Mouse (Mus musculus) megakaryocyte-erythroid progenitor cell, adult 5-6 weeks (primary cell): ENCODE data around the gene Nt5c2. TPM values are rescaled to one million over a fixed set of nuclear protein-coding genes. Genes with fewer than 3 reads are reported as not detected.
"Not testable (repeated sequence)": the region's sequence is repeated elsewhere in the genome, so short reads cannot be mapped to it uniquely, and the experiment has no call there.

Experiments
- ATAC-seq: replicated peaks from 2 replicates; pipeline ENCODE4 v1.8.0; 2016; ENCODE audit warnings: mild to moderate bottlenecking, inconsistent platforms; ENCODE audit not compliant: severe bottlenecking, poor library complexity, low FRiP score, low TSS enrichment
- total RNA-seq, 2 experiments: library from RNA; stranded (forward) in 1 of 2; stranded (reverse) in 1 of 2; fragments of 200-1000, 215-1000 nt in 1 of 2; fragments of >200 nt in 1 of 2; fragmentation: Nextera tagmentation in 1 of 2; gene quantifications; 2 replicates each; pipeline ENCODE4 v1.2.3; 2014 to 2017

The Nt5c2 gene
- total RNA-seq, 2 experiments from 2014 or later: 87.1 to 142 TPM

- peak; percentile 15; the same call in 1 of the 2 replicates for ATAC-seq
Measured at GRCm38 (mm10) chr19:46991145-46991544, 23.8 kb downstream of the Nt5c2 start.

- ATAC-seq: not testable (repeated sequence)
Measured at GRCm38 (mm10) chr19:46990625-46991024, 24.3 kb downstream of the Nt5c2 start.

DNA sequence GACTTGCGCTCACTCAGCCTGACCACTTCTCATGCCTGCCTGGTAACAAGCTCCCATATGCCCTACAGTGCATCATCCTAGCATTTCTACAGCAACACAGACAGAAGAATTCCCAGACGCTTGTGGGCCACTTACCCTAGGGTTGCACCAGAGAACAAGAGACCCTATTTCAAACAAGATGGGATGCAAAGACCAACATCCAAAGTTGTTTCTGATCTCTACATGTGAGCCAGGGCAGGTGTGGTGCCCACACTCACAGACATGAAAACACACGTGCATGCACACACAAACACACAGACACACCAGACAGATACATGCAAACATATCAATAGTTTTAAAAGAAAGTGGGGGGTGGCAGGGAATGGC lies 24.8 kb downstream of the Nt5c2 start:
- no peak for ATAC-seq

- no peak for ATAC-seq
Measured at GRCm38 (mm10) chr19:46989479-46990152, 25.3 kb downstream of the Nt5c2 start.

- peak; percentile 86 for ATAC-seq
Measured at GRCm38 (mm10) chr19:46988231-46989087, 26.5 kb downstream of the Nt5c2 start.

DNA sequence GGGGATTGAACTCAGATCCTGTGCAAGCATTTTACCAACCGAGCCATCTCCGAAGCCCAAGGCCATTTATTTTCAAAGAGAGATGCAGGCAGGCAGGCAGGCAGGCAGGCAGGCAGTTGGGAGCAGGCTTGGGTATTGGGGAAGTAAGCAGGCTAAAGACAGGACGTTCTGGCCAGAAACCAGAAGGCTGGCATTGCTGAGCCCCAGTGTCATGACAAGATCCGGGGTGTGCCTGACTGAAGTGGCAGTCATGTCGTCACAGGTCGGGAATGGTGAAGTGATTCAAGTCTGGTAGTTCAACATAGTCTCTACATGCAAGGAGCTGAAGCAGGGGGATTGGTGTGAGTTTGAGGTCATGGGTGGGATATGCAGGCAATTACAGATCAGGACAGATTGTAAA lies 27.3 kb downstream of the Nt5c2 start:
- ATAC-seq: no peak

GRCm38 (mm10) chr19:46984726-46985622 lies 30.0 kb downstream of the Nt5c2 start:
- ATAC-seq: no peak

- ATAC-seq: peak; percentile 70
Measured at GRCm38 (mm10) chr19:46983966-46984380, 31.0 kb downstream of the Nt5c2 start.

DNA sequence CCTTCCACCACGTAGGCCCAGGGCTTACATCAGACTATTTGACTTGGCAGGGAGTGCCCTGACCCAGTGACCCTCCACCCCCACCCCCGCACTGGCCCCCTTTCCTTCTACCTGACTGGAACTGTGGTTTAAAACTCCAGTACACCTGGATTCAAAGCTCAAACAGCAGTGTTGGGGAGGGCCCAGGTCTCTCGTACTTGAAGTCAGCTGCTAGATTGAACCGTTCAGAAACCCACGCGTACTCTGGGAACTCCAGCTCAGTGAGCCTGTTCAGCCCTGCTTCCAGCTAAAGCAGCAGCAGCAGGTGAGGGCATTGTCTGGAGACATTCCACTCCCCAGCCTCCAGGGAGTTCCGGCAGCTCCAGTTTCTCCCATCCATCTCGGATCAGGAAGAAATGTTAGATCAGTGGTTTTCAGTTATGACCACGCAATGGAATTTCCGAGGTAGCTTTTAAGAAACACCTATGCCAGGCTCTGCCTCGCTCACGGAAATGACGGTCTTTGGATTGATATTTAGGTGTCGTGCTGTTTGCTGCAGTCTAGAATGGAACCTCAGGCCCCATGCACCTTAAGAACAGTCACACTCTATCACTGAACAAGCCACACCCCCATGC lies 31.5 kb downstream of the Nt5c2 start:
- no peak for ATAC-seq

DNA sequence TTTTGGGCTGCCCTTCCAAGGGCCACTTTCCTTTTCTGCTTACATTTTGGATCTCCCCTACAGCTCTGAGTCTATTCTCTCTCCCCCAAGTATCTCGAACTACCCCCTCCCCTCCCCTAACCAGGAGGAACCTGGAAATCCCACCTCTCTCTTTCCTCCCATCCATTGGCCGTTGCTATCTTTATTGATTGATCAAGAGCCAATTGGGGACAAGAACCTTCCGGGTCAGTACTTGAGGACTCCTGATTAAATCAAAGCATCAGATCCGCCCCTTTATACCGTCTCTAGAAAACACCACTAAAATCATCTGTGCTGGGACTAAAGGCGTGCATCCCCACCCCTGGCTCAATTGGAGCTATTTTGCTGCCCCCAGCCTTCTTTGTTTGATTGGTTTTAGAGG lies 33.5 kb downstream of the Nt5c2 start:
- no peak for ATAC-seq

GRCm38 (mm10) chr19:46979781-46980105 lies 35.2 kb downstream of the Nt5c2 start:
- no peak for ATAC-seq

DNA sequence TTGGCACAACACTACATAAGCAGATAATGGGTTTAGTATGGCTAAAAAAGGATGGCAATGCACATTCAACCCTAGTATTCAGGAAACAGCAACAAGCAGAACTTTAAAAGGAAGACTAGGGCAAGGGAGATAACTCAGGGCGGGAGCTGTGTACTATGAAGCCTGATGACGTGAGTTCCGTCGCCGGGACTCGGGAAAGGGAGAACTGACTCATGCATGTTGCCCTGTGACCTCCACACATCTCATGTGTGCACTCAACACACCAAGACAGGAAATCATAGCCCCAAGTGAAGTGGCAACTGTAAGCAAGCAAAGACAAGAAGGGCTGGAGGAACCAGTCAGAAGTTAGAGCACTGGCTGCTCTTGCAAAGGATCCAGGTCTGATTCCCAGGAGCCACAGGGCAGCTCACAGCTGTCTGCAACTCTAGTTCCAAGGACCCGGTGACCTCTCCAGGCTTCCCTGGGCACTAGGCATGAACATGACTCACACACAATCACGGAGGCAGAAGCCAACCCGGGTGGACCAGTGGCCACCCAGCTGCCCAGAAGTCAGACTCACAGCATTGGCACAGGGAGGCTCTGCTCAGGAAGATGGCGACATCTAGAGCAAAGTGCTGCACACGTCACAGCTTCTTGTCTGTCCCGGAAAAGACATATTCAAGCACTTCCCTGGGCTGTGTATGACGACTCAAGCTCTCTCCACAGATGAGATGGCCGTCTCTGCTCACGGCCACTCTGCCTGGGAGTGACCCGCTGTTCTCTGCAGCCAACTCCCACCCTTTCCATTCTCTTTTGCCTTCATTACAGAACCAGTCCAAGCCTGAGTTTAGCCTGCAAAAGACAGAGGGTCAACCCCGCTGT lies 35.8 kb downstream of the Nt5c2 start:
- 0 out of 2 replicates have a peak, but pooled peaks have one; percentile 21 for ATAC-seq

DNA sequence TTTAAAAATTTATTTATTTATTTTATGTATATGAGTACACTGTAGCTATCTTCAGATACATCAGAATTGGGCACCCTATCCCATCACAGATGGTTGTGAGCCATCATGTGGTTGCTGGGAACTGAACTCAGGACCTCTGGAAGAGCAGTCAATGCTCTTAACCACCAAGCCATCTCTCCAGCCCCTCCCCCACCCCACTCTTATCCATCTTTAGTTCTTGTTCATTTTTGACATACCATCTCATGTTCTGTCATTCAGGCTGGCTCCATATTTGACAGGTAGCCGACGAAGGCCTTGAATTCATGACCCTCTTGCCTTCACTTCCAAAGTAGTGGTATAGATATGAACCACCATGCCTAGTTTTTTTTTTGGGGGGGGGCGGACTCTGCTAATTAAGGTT lies 36.9 kb downstream of the Nt5c2 start:
- ATAC-seq: not testable (repeated sequence)

DNA sequence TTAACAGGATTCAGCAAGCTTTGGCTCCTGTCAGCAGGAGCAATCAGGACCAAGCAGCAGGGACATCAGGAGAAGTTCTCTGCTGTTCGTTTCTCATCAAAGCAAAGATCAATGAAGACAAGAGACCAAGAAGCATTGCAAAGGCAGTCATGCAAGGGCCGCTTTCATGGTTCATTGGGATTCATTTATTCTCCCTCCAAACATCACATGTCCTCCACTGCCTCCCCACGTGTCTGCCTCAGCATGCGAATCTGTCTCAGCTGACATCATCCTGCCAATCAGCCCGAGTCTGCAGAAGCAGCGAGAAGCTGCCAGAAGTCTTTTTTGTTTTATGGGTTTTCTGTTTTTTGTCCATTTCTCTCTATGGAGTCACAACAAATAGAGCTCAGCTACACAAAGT lies 37.5 kb downstream of the Nt5c2 start:
- ATAC-seq: no peak

GRCm38 (mm10) chr19:46976743-46977142 lies 38.2 kb downstream of the Nt5c2 start:
- ATAC-seq: no peak

DNA sequence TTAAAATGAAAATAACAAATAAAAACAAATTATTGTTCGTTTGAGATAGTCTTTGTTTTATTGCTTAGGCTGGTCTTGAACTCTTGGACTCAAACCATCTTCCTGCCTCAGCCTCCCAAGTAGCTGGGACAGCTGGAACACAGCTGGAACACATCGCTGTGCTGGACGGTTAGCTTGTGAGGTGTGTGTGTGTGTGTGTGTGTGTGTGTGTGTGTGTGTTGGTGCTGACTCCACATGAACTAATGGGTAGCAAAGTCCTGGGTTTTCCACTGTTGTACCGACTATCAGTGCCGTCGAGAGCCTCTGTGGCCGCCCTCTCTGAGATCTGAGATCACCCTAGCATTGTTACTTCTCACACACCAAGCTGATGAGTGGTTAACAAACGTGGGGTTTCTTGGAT lies 39.0 kb downstream of the Nt5c2 start:
- ATAC-seq: no peak

DNA sequence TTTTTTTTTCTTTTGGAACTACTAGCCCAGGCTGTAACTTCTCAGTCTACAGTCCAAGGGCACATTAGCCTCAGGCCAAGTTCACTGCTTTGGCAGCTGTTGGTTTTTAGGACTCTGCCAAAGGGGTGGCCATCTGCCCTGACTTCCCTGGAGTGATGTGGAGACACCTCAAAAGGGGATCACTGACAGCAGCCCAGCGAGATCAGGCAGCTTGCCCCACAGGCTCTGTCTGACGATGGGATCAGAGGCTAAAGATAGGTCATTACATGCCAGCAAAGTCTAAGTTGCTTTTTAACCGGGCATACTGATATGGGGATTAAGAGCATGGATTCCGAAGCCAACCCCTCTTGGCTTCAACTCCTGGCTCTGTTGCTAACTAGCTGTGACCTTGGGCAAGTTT lies 39.4 kb downstream of the Nt5c2 start:
- ATAC-seq: no peak

DNA sequence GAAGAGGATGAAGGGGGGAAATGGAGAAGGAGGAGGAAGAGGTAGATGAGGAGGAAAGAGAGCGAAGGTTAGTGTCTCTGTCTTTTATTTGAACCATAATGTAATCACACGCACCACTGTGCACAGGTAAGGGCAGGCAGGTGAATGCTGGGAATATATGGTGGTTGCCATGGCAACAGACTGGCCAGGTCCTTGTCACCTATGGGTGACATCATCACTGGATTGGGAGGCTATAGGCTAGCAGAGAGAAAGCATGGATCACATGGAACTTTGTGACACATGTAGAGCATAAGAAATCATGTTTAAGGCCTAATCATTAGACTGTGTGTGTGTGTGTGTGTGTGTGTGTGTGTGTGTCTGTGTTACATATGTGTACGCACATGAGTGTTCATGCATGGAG lies 42.8 kb downstream of the Nt5c2 start:
- ATAC-seq: no peak

- no peak for ATAC-seq
Measured at GRCm38 (mm10) chr19:46971712-46972111, 43.2 kb downstream of the Nt5c2 start.
